Mouse (Mus musculus) C2C12 (cell line): ENCODE results near the gene Ppp4r2.

Experiments used
- CEBPB ChIP-seq: IDR thresholded peaks from one replicate; pipeline ENCODE4 v1.6.1; 2011; ENCODE audit warnings: low read depth, mild to moderate bottlenecking, control low read depth, moderate library complexity
- CTCF ChIP-seq: IDR thresholded peaks from one replicate; pipeline ENCODE4 v1.5.1; 2011; ENCODE audit not compliant: control insufficient read depth, insufficient read depth, insufficient read length
- FOSL1 ChIP-seq: IDR thresholded peaks from one replicate; pipeline ENCODE4 v1.8.0; 2011; ENCODE audit warnings: mild to moderate bottlenecking, low read length; ENCODE audit not compliant: poor library complexity, insufficient read depth, severe bottlenecking
- MAX ChIP-seq: IDR thresholded peaks from one replicate; pipeline ENCODE4 v1.6.1; 2011; ENCODE audit warnings: mild to moderate bottlenecking, control low read depth
- MYOD1 ChIP-seq: IDR thresholded peaks from one replicate; pipeline ENCODE4 v1.6.1; 2011; ENCODE audit warnings: low read depth; ENCODE audit not compliant: control insufficient read depth, insufficient read length
- MYOG ChIP-seq: IDR thresholded peaks from one replicate; pipeline ENCODE4 v1.6.1; 2011; ENCODE audit not compliant: control insufficient read depth, insufficient read length; ENCODE audit errors: extremely low read depth
- USF1 ChIP-seq: IDR thresholded peaks from one replicate; pipeline ENCODE4 v1.6.1; 2011; ENCODE audit warnings: low read depth, mild to moderate bottlenecking, control low read depth, moderate library complexity

- no peak for TF ChIP-seq CTCF
- no peak for TF ChIP-seq MYOG
- no peak for TF ChIP-seq USF1
- no peak for TF ChIP-seq MAX
- no peak for TF ChIP-seq CEBPB
- no peak for TF ChIP-seq MYOD1
- TF ChIP-seq FOSL1, result no peak
Measured at GRCm38 (mm10) chr6:100810117-100810516, 23.3 kb upstream of the Ppp4r2 start.
